Mouse (Mus musculus) heart, postnatal 25 days (tissue): ENCODE measurements around the gene Dhrs11. TPM values are rescaled to one million over a fixed set of nuclear protein-coding genes. Genes with fewer than 3 reads are reported as not detected.

Experiments
- DNase-seq: peaks from one replicate; pipeline ENCODE4 v3.0.0; 2022; ENCODE audit warnings: low spot score
- intact Hi-C: fragments of 180-260 bp; cut with DNase I; formaldehyde crosslinking; loops from one replicate; pipeline ENCODE4 v1.15.1; 2025
- total RNA-seq, 2 experiments: library from RNA; stranded (reverse); gene quantifications; 2 replicates each; pipeline ENCODE4 v1.2.3; 2021

Dhrs11 gene
- total RNA-seq, 2 experiments from 2014 or later = 106 to 108 TPM

GRCm38 (mm10) chr11:84774870-84775514, 53.8 kb downstream of the Dhrs11 start:
- DNase-seq = no peak
- intact Hi-C loops = no loop called here

Other genes with a start within 250 kb of the Dhrs11 start
- 10 to 100 TPM; 17.1 to 17.9 TPM for gene Mrm1, start 9.5 kb downstream of the Dhrs11 start, total RNA-seq
- gene Ggnbp2, start 41.8 kb upstream of the Dhrs11 start, total RNA-seq = 10 to 100 TPM; 41.2 to 46.8 TPM
- gene Myo19, start 51.2 kb upstream of the Dhrs11 start, total RNA-seq = 1 to 10 TPM; 5.7 to 7.3 TPM
- gene Pigw, start 51.3 kb upstream of the Dhrs11 start, total RNA-seq = 1 to 10 TPM; 5.4 to 6.4 TPM
- 10 to 100 TPM in 1 of 2 experiments, 1 to 10 TPM in 1; 7.6 to 10.2 TPM for gene Znhit3, start 87.4 kb upstream of the Dhrs11 start, total RNA-seq
- 10 to 100 TPM; 32.8 to 47.4 TPM for gene Car4, start 128.8 kb upstream of the Dhrs11 start, total RNA-seq